Mouse (Mus musculus) CD4-positive, CD25-positive, alpha-beta regulatory T cell, adult 4 months (primary cell): Measurements from ENCODE around the gene A430078G23Rik. TPM values are rescaled to one million over a fixed set of nuclear protein-coding genes. Genes with fewer than 3 reads are reported as not detected.

Experiments used
- ATAC-seq: one replicate; pipeline ENCODE4 v1.8.0; 2017
- polyA plus RNA-seq, 2 experiments: library from polyadenylated mRNA; unstranded; fragments of 100-300 nt; shearing (Covaris generic); gene quantifications; one replicate each; pipeline ENCODE4 v1.2.1; 2017

Gene A430078G23Rik
- polyA plus RNA-seq, 2 experiments from 2014 or later = 38.2 to 52.0 TPM

DNA sequence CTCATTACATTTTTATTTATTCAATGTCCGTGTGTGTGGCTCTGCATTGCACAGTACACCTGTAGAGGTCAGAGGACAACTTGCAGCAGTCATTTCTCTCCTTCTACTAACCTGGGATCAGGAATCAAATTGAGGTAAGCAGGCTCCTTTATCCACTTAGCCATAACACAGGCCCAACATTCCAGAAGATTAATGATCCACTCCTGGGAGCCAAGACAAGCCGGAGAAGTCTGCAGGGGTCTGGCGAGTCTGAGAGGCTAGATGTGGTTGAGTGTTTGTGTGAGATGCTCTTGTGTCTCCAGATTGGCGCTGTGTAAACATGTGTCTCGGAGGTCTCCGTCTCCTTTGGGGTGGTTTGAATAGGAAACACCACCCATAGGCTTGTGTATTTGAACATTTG lies 2.5 kb upstream of the A430078G23Rik start:
- ATAC-seq = no peak

DNA sequence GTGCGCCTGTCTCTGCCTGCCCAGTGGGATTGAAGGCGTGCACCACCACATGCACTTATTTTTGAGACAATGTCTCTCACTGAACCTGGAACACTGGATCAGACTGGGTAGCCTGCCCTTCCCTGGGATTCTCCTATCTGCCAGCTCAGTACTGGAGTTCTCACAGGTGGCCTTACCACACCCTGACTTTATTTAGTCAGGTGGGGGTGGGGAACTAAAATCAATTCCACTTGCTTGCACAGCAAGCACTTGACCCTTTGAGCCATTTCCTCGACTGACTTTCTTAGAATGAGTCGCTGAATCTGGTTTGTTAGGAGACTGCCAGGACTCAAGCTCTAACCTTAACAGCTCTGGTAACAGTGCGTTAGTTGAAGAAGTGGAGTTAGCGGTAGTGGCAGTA lies 500 bp upstream of the A430078G23Rik start:
- no peak for ATAC-seq

DNA sequence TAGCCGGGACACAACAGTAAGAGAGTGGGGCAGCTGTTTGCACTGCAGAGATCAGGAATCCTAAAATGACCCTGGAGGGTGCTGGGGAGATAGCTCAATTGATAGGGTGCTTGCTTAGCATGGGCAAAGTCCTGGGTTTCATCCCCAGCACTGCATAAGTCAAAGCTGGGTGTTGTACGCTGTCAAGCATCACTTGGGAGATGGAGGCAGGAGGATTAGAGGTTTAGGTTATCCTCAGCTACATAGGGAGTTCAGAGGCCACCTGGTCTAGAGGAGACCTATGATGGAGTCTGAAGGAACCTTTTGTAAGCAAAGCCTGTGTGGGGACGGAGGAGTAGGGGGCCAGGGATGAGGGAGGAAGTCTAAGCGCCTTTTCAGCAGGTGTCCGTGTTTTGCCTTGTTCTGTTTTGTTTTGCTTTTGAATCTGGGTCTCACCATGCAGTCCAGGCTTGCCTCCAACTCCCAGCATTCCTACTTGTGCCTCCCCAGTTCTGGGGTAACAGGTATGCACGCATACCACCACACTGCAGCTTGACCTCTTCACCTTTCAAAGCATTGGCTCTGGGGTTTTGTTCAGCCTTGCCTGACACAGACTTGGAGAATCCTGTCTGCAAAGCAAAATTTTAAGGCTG lies 712 bp downstream of the A430078G23Rik start:
- no peak for ATAC-seq

DNA sequence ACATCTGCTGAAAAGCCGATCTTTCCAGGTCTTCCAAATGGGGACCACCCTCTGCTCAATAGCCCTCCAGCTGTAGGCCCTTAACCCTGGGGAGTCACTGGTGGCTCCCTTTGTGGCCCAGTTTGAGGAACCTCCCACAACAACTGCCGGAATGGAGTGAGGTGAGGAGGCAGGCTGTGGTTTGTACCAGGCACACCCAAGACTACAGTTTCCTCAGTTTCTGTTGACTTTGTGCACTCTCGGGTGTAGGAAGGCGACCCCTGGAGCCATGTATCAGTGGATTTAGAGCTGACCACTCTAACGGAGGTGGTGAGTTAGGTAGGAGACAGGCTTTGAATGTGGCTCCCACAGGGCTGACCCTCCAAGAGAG lies 1.2 kb downstream of the A430078G23Rik start:
- ATAC-seq = peak; percentile 18

DNA sequence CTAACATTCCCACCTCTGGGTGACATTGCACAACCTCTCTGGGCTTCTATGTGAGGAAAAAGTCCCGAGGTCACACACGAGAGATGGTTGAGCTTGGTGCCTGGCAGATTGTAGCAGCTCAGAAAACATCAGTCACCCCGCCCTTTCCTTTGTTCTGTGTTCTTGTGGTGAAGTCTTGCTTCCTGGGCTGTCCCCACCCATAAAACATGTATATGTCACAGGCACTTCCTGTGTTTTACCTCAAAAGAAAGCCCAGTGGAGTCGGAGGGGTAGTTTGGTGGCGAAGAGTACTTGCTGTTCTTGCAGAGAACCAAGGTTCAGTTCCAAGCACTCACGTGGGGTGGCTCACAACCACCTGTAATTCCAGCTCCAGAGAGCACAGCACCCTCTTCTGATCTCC lies 2.4 kb downstream of the A430078G23Rik start:
- peak; percentile 85 for ATAC-seq

DNA sequence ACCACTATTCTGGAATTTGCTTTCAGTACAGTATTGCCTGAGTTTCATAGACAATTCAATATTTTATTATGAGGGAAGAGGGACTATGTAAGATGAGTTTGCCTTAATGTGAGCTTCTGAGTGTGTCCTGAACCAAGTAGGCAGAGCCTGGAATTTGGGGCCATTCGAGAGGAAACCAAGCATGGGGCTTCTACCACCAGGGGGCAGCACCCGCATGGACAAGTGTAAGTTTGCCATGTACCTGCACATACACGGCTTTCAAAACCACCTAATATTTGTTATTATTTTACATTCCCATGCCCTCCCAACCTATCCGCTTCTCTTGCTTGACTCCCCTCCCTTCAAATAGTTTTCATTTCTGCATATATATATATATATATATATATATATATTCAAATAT lies 4.8 kb downstream of the A430078G23Rik start:
- no peak for ATAC-seq

DNA sequence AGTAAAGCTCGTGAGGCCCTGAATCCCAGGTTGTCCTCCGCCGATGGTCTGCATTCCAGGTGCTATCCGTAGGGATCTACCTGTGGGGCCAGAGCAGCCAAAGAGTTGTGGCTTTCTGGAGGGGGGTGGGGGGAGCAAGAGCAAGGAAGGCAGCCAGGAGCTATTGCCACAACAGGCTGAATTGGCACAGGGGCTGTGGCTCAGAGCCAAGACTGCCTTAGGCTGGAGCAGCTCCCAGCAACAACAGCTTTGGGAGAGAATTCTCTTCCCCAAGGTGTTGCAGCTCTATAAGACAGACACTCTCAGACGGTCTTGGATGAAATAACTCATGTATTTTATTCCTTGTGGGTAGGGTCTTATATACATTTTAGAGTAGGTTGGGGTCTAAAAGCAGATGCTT lies 13.9 kb downstream of the A430078G23Rik start:
- ATAC-seq = no peak

DNA sequence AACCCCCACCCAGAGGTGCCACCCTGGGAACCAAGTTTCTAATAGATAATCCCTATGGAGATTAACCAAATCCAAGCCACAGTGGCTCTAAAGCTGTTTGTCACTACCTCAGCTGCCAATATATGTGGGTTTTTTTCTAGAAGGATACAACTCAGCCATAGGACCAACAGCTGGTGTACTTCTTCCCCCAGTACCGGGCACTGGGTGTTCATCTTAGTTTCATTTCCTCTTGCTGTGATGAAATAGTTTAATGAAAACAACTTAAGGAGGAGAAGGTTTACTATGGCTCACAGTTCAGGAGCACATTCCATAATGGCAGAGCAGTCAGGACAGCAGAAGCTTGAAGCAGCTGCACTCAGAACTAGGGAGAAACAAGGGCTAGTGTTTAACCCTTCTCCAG lies 14.9 kb downstream of the A430078G23Rik start:
- no peak for ATAC-seq

DNA sequence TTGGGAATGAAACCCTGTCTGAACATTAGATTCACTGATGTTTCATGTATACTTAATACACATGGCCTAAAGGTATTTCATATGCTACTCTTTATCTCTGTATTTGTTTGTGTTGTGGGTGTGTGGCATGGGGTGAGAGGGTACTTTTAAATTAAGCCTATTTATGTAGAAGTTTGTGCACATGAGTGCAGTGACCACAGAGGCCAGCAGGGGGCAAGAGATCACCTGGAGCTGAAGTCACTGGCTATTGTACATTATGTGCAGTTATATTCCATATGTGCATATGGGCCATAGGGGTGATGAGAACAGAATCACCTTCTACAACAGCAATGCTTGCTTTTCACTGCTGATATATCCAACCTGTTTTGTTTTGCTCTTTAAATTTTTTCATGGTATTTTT lies 22.5 kb downstream of the A430078G23Rik start:
- peak; percentile 58 for ATAC-seq

DNA sequence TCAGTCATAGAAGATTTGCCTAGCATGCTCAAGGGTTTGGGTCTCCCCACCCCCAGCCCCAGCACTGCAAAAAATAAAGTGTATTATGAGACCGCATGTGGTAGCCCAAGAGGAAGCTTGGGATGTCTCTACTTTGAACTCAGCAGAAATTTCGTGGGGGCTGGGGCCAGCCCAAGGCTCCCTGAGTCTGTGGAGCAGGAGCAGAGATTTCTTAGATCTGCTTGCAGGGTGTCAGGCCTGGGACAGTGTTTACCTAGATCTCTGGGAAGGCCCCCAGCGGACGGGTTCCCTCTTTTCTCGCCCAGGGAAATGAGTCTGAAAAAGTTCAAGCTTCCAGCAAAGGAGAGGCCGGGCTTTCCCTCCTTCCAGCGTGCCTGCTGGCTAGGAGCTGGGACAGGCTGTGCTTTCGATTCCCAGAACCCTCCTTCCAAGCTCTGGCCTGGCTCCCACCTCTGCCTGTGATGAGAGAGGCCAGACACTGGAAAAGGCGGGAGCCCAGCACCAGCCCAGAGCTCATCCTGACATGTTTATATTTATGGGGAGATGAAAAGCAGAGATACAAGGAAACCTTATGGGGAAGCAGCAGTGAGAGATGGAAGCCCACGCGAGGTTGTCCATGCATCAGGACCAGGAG lies 23.5 kb downstream of the A430078G23Rik start:
- no peak for ATAC-seq

DNA sequence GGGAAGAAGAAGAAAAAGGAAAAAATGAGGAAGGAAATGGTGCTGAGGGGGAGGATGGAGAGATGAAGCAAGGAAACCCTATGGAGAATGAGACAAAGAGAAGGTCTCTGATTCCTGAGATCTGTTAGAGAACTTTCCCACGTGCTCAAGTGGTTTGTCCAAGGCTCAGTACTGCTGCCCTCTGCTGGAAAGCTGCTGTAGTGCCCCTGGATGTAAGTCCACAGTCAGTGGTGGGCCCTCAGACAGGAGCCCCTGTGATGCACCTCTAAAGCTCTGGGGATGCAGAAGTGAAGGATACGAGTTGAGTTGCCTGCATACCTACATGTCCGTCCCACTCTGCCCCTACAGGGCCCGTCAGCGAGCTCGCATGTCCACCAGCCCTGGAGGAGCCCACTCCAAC lies 34.1 kb downstream of the A430078G23Rik start:
- ATAC-seq = peak; percentile 79

DNA sequence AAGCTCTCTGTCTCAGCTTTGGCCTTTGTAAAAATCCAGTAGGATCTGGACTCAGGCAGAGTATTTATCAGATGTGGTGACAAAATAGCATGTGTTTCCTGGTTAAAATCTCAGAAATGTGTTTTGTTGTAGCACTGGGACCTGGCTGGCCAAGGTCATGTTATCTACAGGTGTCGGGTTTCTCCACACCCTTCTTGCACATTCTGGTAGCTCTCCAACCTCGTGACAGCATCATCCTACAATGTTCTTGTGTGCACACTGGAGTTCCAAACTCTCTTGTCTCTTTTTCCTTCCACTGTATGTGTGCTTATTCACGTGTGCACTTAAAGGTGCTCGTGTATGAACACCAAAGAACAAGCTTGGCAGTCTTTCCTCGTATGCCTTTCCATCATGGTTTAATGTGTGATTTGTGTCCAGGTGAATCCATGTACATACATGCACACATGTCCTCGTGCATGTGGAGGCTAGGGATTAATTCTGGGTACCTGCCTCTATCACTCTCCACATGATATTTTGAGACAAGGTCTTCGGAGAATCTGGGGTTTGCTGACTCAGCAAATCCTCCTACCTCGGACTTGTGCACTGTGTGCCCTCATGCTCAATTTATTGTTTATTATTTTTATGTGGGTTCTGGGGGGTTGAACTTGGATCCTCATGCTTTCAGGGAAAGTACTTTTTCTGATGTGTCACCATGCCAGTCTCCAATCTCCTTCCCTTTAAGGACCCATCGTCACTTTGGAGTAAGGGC lies 35.5 kb downstream of the A430078G23Rik start:
- ATAC-seq = no peak

DNA sequence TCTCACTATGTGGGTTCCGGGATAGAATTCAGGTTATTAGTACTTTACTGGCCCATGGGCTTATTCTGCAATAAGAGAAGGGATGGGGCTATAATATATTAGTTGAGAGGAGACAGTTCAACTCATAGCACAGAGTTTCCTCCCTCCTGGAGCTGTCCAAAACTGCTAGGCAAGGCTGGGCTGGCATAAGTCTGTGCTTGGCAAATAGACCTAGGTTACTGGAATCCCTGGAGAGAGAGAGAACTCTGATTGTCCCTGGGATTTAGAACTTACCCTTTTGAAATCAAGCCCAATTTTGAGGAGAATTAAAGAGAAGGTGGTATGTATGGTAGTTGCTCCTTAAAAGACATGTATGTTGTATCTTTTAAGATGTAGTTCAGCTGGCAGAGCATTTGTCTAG lies 36.3 kb downstream of the A430078G23Rik start:
- no peak for ATAC-seq

DNA sequence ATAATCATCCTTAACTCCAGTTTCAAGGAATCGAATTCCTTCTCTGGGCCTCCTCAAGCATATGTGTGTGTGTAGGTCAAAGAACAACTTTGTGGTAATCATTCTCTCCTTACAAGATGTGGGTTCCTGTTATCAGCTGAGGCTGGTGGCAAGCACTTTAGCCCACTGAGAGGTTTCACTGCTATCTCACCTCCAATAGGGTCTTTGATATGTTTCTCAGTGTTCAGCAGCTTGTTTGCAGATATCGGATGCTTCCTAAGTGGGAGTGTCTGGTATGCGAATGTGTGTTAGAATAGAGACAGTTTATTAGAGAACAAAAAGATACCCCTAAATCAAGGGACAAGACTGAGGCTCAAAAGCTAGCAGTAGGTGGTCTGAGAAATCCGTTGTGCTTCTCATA lies 39.1 kb downstream of the A430078G23Rik start:
- no peak for ATAC-seq

DNA sequence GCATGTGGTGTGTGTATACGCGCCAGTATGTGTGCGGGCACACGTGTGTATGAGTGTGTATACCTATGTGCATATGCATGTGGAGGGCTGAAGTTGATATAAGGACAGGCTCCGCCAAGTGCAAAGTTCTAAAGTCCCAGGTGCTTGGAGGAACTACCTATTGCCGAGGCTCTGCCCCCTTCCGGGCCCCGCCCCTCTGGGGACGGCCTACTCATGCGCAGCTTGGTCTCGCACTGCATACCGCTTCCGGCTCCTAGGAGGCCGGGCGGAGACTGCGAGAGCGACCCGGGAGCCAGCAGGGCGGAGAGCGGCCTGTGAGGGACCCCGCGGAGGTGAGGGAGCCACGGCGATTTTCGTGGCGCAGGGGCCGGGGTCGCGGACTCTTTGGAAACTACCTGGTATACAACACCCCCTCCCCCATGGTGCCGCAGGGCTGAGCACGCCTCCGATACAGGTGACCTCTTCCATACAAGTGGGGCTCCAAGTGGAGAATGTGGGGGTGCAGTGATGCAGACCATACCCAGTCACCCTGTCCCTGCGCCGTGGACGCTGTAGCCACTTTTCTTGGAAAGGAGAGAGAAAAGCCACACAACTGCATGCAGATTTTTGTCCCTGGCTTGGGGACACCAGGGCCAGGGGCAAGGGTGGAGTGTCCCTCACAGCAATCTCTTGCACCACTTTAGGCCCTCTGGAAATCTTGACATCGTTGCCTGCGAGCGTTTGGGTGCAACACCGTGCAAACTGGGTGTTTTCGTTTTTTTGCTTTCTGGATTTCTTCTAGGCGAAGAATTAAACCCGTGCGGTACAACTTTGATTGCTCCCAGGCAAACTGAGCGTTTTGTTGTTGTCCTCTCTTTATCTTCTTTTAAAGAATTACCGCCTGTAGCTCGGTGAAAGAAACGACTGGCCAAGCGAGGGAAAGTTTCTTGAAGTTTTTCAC lies 39.8 kb downstream of the A430078G23Rik start, which contains the start of gene Arhgef18:
Arhgef18 (plus strand) TSS at position 236 of the 940 bp plus-strand sequence.
- ATAC-seq = no peak

DNA sequence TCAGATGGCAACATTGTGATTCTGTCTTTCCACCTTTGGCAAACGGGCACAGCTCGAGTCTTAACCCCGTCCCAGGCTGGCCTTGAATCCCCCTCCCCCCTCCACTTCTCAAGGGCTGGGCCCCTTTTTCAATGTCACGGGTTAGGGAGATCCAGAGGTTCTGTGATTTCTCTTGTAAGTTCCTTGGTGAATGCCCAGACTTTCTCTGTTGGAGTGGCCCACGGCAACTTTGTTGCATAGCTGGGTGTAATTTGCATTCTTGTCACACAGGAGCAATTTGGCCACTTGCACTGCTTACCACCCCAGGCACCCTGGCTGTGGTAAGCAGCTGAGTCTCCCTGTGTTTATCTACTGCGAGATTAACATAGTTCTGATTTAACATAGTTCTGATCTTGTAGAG lies 41.4 kb downstream of the A430078G23Rik start:
- ATAC-seq = no peak

DNA sequence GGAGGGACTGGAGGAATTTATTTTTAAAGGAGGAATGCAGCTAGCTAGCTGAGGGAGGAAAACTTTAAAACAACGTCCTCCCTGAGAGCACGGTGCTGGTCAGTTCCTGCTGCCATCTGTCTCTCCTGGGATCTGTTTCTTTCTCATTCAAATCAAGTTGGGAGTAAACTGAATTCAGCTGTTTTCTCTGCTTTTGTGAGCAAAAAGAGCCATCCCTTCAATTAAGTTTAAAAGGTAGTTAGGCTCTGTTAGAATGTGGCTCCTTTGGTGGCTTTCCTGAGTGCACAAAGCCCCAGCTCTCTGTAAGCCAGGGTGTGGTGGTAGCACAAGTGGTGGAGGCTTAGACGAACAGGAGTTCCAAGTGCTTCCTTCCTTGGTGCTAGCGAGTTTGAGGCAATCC lies 42.0 kb downstream of the A430078G23Rik start:
- no peak for ATAC-seq

DNA sequence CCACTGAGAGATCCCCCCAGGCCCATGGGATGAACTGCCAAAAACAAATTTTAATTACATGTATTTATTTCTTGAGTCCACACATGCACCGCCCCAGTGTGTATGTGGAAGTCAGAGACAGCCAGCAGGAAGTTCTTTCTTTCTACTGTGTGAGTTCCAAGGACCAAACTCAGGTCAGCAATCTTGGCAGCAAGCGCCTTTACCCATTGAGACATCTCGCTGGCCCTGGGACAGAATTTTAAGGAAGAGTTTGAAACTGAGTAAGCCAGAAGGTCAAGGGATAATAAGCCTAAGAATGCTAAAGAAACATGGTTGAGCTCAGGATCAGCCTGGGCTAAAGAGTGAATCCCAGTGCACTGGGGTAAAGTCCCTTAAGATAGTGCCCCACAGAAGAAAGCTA lies 44.4 kb downstream of the A430078G23Rik start:
- ATAC-seq = no peak

DNA sequence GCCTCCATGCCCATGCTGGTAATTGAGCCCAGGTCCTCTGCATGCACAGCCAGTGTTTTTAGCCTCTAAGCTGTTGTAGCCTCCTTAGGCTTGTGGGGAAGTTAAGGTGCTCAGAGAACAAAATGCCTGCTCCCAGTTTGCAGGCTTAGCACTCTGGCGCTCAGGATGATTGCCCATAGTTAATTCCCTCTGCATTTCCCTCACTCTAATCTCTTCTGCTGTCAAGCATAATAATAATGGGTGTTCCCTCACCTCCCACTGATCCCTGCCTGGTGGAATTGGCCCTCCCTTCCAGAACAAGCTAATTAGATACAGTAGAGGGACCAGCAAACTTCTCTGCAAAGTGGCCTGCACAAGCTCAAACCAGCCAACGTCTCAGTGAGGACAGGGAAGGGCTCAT lies 47.3 kb downstream of the A430078G23Rik start:
- no peak for ATAC-seq

DNA sequence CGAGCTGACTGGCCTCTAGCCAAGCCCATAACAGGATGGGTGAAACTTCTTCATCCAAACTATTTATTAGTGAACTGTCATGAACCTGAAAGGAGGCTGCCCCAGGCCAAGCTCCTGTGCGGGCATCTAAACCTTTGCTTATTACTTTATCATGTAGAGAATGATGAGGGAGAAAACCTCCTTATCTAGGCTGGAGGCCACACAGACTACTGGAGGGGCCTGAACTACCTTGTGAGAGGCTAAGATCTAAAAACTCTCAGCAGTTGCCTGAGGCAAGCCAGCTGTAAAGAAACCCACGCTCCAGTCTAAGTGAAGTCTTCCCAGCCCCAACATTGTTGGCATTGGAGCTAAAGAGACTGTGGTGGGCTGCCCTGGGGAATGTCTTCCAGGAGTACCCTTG lies 54.2 kb downstream of the A430078G23Rik start:
- no peak for ATAC-seq

DNA sequence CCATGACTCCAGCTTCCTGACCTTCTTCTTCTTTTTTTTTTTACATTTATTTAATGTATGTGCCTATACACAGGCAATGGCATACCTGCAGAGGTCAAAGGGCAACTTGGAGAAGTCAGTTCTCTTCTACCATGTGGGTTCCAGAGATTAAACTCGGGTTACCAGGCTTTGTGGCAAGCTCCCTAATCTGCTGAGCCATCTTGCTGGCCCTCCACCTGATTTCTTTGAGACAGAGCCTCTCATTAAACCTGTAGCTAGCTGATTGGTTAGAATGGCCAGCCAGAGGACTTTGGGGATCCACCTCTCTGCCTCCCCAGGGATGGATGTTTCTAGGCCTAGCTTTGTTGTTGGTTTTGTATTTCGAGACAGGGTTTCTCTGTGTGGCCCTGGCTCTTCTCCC lies 57.9 kb downstream of the A430078G23Rik start:
- ATAC-seq = no peak

DNA sequence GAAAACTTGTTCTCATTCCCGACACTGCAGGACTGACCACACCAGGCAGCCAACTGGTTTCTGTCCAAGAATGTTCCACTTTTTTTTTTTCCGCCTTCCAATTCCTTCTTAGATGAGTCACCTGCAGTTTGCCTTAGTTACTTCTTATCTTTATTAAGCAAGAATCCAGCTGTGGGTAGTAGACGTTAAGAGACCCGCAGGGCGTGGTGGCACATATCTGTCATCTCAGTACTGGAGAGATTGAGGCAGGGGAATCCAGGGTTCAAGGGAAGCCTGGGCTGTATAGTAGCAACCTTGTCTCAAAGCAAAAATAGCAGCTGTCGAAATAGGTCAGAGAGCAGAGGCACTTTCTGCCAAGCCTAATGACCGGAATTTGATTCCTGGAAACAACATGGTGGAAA lies 58.7 kb downstream of the A430078G23Rik start:
- no peak for ATAC-seq

DNA sequence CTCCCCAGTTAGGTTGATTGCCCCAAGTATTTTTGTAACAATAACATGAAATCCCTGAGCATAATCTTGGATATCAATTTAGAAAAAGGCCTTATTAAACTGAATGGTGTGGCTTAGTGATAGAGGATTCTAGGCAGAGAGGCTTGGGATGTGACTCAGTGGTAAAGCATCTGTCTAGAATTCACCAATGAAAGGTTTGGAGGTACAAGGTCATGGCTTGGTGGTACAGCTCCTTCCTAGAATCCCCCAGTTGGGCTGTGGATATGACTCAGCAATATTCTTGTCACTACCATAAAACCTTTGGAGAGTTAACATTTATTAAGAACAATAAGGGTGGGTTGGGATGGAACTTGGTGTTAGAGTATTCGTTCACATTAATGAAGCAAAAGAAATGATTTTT lies 59.6 kb downstream of the A430078G23Rik start:
- no peak for ATAC-seq
